Mouse (Mus musculus): ENCODE data around the gene Olfr243.
"Not testable (repeated sequence)": the region's sequence is repeated elsewhere in the genome, so short reads cannot be mapped to it uniquely, and the experiment has no call there.

The Olfr243 gene

DNA sequence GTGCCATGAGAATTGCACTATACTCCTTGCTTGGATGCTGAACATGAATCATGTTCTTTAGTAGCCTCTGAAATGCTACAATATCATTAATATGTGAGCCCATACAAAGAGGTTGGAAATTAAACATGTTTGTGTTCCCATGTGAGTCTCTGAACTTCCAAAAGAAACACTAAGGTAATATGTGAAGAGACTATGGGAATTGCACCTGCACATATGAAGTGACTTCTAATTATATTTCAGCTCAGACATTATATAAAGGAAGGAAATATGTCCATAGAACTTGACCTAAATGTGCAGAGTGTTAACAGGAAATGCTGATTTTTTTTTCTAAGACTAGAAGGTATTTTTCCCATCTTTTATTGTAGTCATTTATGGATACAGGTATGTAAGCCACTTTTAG lies at the start of gene Olfr243:
Gene Olfr243, plus strand, starts transcription at position 301 of the 400 bp plus-strand sequence.
- DNase-seq (ENCODE audit: low read depth, low spot score) = no peak

DNA sequence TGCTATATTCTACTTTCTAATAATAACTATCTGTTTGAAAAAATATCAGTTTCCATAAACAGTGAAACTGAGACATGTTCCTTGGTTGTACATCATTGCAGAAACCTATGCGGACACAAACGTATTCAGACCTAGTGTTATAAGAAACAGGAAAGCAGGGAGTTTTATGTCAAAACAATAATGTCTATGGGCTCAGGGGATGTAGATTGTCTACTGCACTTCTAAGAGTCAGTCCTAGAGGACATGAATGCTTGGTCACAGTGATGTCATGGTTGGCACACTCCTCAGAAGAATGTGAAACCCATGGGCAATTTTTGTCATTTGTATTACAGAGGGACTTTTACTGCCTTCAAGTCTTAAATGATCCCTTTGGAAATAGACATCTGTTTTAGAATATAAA lies 43.4 kb upstream of the Olfr243 start, which contains the start of gene Olfr624:
Gene Olfr624, minus strand, starts transcription at position 101 of the 400 bp plus-strand sequence.
- no peak for DNase-seq (ENCODE audit: low read depth, low spot score)

DNA sequence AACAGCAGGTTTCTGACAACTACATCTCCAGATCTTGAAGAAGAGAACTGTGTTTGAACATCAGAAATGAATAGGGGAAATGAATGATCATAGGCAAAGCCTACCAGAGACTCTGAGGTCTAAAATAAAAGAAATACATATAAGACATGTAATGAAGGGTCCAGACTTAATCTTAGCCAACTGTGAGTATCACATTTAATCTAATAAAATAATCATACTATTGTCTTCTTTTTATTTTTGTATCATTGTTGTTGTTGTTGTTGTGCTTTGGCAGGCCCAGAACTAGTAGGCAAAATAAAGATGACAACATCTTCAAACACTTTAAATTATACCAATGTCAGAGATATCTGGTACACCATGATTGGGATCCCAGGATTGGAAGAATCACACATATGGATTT lies 32.1 kb upstream of the Olfr243 start, which contains the start of gene Olfr625-ps1:
Gene Olfr625-ps1, plus strand, starts transcription at position 301 of the 400 bp plus-strand sequence.
- no peak for DNase-seq (ENCODE audit: low read depth, low spot score)

DNA sequence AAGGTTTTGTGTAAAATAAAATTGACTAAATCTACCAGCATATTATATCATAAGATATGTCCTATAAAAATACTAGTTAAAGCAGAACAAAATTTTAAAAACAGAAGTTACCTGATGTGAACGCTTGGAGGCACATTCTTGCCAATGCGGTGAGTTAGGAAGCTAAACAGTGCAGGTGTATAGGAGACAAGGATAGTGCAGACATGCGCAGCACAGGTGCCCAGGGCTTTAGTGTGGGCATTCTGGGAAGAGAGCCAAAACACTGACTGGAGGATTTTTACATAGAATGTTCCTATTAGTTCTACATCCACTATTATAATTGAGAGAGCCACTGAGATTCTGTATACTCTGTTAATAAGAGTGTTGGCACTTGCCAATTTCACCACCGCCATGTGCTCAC lies 15.0 kb upstream of the Olfr243 start:
- DNase-seq (ENCODE audit: low read depth, low spot score) = no peak

DNA sequence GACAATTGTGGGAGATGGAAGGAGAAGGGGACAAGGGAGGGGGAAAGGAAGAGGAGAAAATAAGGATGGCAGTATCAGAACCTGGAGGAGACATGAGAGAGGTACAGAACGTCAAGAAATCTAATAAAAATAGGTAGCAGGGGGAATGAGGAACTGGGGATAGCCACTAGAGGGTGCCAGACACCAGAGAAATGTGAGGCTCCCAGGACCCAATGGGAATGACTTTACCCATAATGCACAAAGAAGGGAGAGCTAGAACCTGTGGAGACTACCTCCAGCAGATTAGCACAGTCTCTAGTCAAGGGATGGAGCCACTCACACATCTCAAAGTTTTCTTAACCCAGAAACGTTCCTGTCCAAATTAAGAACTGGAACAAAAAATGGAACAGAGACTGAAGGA lies 2.4 kb upstream of the Olfr243 start:
- no peak for DNase-seq (ENCODE audit: low read depth, low spot score)

DNA sequence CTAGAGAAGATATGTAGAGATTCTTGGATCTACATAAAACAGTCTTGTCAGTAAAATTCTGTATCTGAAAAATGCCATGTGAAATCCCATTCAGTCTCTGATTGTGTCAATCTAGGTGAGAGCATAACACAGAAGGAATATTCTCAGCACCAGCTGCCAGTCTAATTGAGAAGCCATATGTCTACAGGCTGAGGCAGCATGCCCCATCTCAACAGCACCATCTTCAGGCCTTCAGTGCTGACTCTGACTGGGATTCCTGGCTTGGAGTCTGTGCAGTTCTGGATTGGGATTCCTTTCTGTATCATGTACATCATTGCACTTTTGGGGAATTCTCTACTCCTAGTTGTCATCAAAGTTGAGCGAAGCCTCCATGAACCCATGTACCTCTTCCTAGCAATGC lies 1.9 kb downstream of the Olfr243 start:
- DNase-seq (ENCODE audit: low read depth, low spot score) = not testable (repeated sequence)

DNA sequence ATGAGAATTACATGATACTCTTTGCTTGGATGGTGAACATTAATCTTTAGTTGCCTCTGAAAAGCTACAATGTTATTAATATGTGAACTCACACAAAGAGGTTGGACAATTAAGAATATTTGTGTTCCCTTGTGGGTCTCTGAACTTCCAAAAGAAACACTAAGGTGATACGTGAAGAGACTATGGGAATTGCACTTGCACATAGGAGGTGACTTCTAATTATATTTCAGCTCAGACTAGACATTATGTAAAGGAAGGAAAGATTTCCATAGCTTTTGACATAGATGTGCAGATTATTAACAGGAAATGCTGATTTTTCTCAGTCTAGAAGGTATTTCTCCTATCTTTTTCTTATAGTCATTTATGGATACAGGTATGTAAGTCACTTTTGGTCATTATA lies 15.6 kb downstream of the Olfr243 start, which contains the start of gene Olfr628:
Gene Olfr628, plus strand, starts transcription at position 301 of the 400 bp plus-strand sequence.
- no peak for DNase-seq (ENCODE audit: low read depth, low spot score)

DNA sequence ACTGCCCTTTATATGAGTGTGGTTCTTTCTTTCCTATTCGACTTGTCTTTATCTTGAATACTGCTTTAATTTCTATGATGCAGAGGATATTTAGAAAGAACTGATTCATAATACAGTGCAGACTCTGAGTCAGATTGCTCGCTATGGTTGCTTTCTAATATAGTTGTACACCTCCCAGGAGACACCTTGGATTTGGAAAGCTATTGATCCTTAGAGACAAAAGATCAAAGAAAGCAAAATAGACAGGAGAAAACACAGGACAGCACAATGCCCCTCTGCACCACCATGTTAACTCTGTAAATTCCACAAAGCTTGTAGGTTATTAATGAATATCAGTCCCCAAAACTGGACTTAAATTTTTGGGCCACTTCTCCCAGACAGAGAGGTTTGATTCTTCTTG lies 30.4 kb downstream of the Olfr243 start, which contains the start of gene Olfr629:
Gene Olfr629, minus strand, starts transcription at position 101 of the 400 bp plus-strand sequence.
- DNase-seq (ENCODE audit: low read depth, low spot score) = no peak

DNA sequence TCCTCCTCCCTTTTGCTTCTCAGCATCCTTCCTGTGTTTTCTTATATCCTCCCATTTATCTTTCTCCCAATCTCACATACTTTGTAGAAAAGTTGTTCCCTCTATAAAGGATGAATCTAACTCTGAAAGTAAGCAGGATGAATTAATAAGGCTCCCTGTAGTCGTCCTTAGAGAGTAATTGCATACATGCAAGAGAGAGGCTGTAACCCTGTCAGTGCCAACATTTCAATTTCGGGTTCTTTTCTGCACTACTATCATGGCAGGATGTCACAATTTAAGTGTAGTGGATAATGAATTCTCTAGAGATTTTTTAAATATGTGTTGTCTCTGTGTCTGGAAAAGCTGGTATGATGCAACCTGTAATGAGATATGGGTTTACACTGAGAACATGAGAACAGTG lies 42.8 kb downstream of the Olfr243 start, which contains the start of gene Olfr630:
Gene Olfr630, minus strand, starts transcription at position 101 of the 400 bp plus-strand sequence.
- no peak for DNase-seq (ENCODE audit: low read depth, low spot score)

DNA sequence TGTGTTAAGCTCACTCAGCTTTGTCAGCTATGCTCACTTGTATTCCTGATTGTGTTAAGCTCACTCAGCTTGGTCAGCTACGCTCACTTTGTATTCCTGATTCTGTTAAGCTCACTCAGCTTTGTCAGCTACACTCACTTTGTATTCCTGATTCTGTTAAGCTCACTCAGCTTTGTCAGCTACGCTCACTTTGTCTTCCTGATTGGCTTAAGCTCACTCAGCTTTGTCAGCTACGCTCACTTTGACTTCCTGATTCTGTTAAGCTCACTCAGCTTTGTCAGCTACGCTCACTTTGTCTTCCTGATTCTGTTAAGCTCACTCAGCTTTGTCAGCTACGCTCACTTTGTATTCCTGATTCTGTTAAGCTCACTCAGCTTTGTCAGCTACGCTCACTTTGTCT lies 47.7 kb downstream of the Olfr243 start:
- DNase-seq (ENCODE audit: low read depth, low spot score) = not testable (repeated sequence)

DNA sequence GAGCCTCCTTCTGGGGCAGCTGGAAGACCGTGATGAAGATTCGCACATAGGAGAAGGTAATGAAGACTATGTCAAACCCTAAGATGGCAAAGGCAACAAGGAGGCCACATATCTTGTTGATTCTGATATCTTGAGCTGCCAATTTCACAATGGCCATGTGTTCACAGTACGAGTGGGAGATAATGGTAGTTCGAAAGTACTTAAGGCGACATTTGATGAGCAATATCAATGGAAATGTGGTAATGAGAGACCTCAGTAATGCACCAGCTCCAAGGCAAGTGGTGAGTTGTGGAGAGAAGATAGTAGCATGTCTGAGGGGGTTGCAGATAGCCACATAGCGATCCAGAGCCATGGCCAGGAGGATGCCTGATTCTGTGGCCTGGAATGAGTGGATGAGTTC lies 53.2 kb downstream of the Olfr243 start:
- DNase-seq (ENCODE audit: low read depth, low spot score) = not testable (repeated sequence)
